Mouse (Mus musculus) kidney, adult 18-20 months (tissue): Measurements from ENCODE around the gene C2cd2l.
"Not testable (repeated sequence)": the region's sequence is repeated elsewhere in the genome, so short reads cannot be mapped to it uniquely, and the experiment has no call there.

Experiments used
- DNase-seq: peaks from one replicate; pipeline ENCODE4 v3.0.0; 2021

Gene C2cd2l

GRCm38 (mm10) chr9:44311136-44312134, 8.7 kb downstream of the C2cd2l start:
- peak; percentile 52 for DNase-seq

GRCm38 (mm10) chr9:44310750-44311135, 9.3 kb downstream of the C2cd2l start:
- DNase-seq, result no peak

- no peak for DNase-seq
Measured at GRCm38 (mm10) chr9:44309756-44310155, 10.3 kb downstream of the C2cd2l start.

- no peak for DNase-seq
Measured at GRCm38 (mm10) chr9:44307248-44307647, 12.8 kb downstream of the C2cd2l start.

GRCm38 (mm10) chr9:44306532-44306931, 13.6 kb downstream of the C2cd2l start:
- no peak for DNase-seq

- peak; percentile 97 for DNase-seq
Measured at GRCm38 (mm10) chr9:44305466-44306079, 14.5 kb downstream of the C2cd2l start, which contains the start of gene Hinfp. Gene Hinfp, minus strand, starts transcription at chr9:44305671.

- DNase-seq, result not testable (repeated sequence)
Measured at GRCm38 (mm10) chr9:44300001-44300400, 20.1 kb downstream of the C2cd2l start.

- peak; percentile 68 for DNase-seq
Measured at GRCm38 (mm10) chr9:44292490-44292889, 27.6 kb downstream of the C2cd2l start.

GRCm38 (mm10) chr9:44288959-44289291, 31.2 kb downstream of the C2cd2l start:
- no peak for DNase-seq

- no peak for DNase-seq
Measured at GRCm38 (mm10) chr9:44288076-44288958, 31.8 kb downstream of the C2cd2l start, which contains the start of gene Abcg4. Gene Abcg4, minus strand, starts transcription at chr9:44288615.

GRCm38 (mm10) chr9:44287401-44288075, 32.5 kb downstream of the C2cd2l start:
- no peak for DNase-seq

- no peak for DNase-seq
Measured at GRCm38 (mm10) chr9:44287003-44287400, 33.1 kb downstream of the C2cd2l start.

- DNase-seq, result no peak
Measured at GRCm38 (mm10) chr9:44286256-44286850, 33.7 kb downstream of the C2cd2l start.

- DNase-seq, result no peak
Measured at GRCm38 (mm10) chr9:44283183-44283582, 36.9 kb downstream of the C2cd2l start.

- DNase-seq, result no peak
Measured at GRCm38 (mm10) chr9:44269973-44270372, 50.1 kb downstream of the C2cd2l start.

GRCm38 (mm10) chr9:44269077-44269476, 51.0 kb downstream of the C2cd2l start:
- peak; percentile 62 for DNase-seq

GRCm38 (mm10) chr9:44268432-44268831, 51.7 kb downstream of the C2cd2l start, which contains the start of gene Nlrx1:
Gene Nlrx1, minus strand, starts transcription at chr9:44268599.
- no peak for DNase-seq

- peak; percentile 93 for DNase-seq
Measured at GRCm38 (mm10) chr9:44268027-44268360, 52.1 kb downstream of the C2cd2l start.

GRCm38 (mm10) chr9:44267319-44268026, 52.6 kb downstream of the C2cd2l start:
- peak; percentile 40 for DNase-seq

GRCm38 (mm10) chr9:44266478-44267226, 53.4 kb downstream of the C2cd2l start:
- DNase-seq, result no peak
